Mouse (Mus musculus) embryo, embryonic 11 days (tissue): ENCODE measurements around the gene Zswim8.

Experiments
- DNase-seq: peaks from one replicate; pipeline ENCODE4 v3.0.0-alpha.2; 2015

Zswim8 gene

DNA sequence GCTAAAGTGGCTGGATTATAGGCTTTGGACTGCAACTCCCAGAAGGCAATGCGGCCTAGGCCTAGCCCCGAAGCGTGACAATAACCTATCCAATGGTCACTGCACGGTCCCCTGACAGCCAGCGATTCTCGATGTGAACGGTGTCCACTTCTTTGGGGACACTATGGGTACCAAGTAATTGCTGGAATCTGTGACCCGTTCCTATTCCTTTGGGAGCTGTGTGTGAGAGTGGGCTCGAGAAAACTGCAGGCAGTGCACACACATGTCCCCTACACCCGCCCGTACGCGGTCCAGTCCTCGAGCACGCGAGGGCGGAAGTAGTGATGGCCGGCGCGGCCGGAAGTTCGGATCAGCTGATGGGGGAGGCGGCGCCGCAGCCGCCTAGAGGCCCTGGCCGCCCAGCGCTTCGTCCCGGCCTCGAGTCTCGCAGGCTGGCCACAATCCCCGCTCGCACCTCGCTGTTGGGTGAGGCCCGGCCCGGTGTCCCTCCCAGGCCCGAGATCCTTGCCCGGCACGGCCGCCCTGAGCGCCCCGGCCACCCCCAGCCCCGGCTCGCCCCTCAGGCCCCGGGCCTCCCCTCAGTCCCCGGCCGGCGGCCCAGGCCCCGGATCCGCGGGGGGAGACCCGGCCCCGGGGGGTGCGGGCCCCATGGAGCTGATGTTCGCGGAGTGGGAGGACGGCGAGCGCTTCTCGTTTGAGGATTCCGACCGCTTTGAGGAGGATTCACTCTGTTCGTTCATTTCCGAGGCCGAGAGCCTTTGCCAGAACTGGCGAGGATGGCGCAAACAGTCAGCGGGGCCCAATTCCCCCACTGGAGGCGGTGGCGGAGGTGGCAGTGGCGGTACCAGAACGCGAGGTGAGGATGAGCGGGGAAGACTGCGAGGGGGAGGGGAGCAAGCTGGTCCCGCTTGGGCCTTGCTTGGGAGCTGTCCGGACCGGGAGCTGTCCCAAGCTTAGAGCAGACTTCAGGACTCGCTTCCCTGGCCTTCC is at the start of gene Zswim8:
TSS of gene Zswim8 (plus strand) at position 352 of the 990 bp plus-strand sequence.
- peak; percentile 96 for DNase-seq

DNA sequence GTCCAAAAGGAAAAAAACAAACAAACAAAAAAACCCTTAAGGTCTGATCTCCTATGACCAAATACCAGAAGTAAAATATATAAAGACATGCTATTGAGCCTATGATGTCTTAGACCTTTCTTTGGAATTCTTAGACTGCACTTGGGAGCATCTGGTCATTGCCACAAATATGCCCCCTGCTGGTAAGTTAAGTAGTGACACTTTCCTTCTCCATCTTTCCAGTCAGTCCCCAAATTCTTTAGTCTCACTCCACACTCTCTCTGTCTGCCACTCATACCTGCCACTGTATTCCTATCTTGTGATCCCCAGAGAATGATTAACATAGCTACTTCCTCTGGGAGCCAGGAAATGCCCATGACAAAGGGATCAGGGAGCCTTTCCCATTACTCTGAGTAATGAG is 49.0 kb upstream of the Zswim8 start:
- DNase-seq, result peak; percentile 68

DNA sequence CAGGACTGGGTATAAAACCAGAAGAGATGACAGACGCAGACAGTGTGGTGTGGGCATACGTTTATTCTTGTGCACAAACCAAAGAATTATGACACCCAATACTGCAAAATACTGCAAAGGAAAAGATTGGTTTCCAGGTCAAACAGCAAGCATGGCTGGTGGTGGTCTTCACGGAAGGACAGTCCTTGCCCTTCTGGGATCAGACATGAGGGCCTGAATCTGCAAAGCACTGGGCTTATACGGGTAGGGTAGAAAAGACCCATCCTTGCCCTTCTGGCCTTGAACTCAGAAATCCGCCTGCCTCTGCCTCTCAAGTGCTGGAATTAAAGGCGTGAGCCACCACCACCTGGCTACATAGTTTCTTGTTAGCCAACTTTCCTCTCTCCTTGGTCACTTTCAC is 48.5 kb upstream of the Zswim8 start:
- DNase-seq, result no peak

DNA sequence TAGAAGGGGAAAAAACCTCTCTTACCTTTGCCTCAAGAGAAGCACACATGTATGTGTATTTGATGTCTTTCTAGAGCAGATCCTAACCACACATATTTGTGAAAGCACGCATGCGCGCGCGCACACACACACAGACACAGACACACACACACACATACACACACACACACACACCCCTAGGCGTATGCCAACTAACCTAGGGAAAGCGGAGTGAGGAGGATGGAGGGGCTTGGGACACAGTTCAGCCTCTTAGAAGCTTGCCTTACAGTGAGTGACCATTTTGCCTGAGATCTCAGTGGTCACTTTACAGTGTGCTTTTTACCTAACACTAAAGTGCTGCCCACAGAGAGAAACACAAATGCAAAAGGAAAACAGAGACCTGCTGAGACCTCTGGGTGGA is 47.7 kb upstream of the Zswim8 start:
- DNase-seq, result no peak

DNA sequence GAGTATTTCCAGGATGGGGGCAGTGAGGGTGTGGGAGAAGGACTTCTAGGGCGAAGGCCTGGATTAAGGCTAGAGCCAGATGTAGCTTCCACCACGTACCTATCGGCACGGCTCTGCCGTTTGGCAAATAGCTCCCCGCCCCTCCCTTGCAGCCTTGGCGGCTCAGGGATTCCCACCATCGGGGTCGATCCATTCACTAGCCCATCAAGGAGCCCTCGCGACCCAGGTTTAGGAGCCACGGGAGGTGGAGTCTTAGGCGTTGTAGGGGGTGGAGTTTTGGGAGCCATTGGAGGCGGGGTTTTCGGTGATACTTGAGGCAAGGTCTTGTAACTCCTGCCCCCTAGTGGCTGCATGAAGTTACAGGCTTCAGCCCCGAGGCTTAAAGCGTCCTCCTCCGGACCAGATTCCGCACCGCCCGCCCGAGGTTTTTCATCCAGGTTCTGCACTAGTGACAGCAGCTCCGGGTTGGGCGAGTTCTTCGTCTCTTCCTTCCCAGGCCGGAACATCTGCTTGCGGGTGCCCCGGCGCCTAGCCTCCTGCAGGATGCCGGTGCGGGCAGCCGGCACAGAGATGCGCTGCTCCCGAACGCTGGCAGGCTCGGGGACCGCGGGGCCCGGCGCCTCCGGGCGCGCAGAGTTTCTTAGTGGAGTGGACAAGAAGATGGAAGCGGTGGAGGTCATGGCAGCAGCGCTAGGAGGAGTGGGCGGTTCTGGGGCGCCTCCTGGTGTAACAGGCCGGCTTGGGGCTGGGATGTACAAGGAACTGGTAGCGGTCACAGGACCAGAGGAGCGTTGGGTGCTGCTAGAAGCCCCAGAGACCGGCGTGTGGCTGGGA is 46.3 kb upstream of the Zswim8 start:
- DNase-seq, result peak; percentile 99

DNA sequence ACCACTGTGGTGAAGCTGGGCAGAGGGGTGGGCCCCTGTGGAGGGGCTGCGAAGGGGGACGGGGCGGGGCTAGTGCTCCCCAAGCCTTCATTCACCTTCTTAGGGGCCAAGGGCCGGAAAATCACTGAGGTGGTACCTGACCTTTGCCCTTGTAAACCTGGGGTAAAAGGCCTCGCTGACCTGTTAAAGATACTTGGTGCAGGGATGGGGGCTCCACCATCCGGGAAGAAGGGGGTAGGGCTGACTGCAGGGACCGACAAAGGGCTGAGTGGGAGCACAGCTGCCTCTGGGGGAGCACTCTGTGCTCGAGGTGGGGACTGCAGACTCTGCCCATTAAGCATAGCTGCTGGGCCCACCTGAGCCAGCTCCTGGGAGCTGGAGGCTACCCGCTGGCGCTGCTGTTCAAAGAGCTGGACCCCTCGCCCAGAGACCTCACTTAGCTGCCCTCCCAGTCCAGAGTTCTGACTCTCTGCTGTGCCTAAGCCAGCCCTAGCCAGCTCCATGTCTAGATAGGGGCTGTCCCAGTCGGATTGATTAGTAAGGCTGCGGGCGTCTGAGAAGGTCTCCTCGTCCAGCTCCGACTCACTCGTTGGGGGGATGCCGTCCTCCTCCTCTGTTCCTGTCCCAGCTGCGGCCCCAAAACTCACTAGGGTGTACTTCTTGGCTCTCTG is 45.6 kb upstream of the Zswim8 start:
- peak; percentile 47 for DNase-seq

DNA sequence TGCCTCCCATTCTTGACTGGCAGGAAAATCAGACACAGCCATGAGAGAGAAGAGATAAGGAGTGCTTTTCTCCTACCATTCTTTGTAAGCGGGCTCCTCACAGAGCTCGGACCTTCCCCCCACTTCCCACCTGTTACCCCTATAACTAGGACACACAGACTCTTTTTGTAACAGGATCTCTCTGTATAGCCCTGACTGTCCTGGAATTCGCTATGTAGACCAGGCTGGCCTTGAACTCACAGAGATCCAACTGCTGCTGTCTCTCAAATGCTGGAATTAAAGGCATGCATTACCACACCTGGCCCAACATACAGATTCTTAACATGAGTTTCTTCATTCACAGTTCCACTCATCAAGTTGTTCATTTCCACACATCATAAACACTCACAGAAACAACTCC is 44.6 kb upstream of the Zswim8 start:
- DNase-seq, result no peak

DNA sequence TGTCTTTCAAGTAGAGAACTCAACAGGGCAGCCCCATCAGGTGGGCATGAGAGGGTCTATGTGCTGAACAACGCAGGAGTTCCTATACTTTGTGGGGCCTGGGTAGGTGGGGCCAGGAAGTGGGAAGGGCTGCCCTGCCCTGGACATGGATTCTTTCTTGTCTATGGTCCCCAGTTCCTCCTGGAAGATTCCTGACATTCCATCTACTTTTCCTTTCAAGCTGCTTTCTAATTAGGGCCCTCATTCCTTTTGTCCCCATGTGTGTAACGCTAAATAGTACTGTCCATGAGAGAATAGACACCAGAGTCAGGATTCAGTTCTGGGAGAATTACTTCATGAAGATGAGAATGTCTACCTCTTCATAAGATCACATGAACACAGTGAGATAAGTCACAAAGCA is 43.8 kb upstream of the Zswim8 start:
- no peak for DNase-seq

DNA sequence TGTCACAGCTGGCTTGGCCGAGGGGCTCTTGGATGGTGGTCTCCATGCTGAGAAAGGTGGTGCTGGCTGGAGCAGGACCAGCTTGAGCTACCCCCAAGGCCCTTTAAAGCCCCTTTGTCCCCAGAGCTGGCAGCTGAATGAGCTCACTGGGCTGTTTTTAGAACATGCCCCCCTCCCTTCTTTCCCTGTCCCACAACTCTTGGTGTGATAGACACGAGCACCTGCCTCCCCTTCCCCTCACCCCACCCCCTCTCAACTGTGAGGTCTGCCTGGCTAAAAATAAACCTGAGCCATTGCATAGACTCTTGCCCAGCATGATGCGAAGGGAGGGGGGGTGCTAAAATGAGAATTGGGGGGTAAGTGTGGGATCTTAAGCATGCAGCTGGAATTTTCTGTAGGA is 42.9 kb upstream of the Zswim8 start:
- no peak for DNase-seq

DNA sequence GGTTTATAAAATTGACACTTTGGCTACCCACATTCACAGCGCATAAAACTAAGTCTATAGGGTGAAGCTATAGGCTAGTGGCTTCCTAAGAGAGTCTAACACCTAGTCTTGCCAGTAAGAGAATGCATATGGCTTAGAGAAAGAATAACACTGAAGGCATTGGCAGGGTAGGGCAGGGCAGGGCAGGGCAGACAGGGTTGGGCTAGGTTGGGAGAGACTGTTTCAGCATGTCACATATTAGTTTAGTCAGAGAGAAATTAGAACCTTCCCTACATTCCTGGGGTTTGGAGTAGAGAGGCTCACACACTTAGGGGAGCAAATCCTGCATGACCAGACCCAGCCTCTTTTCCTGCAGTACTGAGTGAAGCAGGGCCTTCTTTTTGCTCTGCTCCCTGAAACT is 39.9 kb upstream of the Zswim8 start:
- no peak for DNase-seq

DNA sequence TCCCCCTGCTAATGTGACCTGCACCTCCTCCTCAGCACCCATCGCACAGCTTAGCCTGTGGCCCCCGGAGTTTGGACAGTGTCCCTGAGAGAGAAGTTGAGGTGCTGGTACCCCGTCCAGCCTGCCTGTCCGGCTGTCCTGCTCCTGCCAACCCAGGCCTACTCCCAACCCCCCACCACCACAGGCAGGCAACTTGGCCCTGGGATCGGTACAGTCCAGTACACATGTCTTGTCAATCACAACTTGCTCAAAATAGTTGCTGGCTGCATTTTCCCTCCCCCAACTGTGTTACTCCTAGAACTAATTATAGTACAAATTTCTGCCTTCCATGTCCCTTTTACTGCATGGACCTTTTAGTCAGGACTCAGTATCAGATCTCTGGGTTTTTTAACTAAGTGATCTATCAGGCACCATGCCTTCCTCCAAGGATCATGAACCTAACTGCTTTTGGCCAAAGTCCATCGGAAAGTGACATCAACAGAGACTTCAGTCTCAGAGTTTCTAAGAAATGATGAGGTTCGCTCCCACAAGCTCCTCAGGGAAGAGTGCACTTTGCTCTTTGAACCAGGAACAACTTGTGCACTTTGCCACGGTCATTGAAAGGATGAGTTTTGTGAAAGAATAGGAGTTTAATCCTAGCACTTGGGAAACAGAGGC is 39.1 kb upstream of the Zswim8 start, which contains the start of gene Synpo2l:
TSS of gene Synpo2l (minus strand) at position 201 of the 657 bp plus-strand sequence.
- no peak for DNase-seq

DNA sequence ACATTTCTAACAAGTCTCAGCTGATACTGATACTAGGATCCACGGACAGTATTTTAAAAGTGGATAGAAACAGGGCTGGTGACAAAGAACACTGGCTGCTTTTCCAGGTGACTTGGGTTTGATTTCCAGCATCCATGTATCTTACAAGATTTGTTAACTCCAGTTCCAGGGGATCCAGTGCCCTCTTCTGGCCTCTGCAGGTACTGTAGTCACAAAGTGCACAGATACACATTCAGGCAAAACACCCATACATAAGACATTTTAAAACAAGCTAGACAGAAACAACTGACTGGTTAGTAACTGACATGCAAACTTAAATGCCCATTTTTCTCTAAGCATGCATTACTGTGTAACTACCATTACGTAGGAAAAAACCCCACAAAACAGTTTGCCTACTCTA is 34.4 kb upstream of the Zswim8 start:
- DNase-seq, result no peak

DNA sequence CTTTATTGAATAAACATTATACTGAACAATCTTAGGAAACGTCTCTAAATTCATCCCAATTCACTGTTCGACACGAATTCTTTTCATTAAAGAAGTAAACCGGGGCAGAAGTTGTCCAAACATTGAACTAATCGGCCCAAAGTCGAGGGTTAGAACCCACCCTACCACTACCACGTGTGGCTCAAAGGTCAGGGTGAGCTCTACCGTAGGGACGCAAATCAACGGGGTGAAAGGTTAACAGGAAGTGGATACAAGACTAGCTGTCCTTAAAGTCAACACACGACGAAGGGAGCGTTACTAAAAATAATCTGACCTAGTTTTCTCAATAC is 33.7 kb upstream of the Zswim8 start:
- DNase-seq, result no peak

DNA sequence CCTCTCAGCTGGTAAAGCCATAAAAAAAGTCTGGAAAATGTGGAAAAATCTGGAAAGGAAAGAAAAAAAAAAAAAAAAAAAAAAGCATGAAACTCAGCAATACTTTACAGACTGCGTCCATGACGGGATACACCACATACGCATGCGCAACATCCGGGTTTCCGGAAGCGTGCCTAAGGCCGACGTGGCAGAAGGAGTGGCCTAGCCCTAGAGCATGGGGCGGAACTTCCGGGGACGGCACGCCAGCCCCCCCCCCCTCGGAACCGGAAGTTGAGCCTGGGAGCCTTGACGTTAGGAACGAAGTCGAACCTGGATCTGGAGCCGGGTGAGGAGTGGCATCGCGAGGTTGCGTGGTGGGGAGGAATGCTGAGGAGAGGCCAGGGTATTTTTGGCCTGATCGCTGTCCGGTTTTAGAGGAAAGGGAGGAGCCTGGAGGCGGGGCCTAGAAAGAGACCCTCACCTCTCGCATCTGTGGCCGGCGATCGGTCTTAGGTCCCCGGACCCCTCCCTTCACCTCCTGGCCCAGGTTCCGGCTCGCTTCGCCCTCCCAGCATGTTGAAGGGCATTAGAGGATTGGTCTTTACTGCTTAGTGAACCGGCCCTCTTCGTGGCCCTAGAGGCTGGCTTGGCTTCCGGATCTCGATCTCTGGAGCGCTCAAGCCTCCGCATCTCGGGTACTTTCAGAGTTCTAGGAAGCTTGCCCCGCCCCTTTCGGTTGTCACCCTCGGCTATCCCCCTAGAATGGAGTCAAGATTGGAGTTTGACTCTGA is 33.1 kb upstream of the Zswim8 start, which contains the start of gene Sec24c:
TSS of gene Sec24c (plus strand) at position 245 of the 770 bp plus-strand sequence.
- DNase-seq, result peak; percentile 100

DNA sequence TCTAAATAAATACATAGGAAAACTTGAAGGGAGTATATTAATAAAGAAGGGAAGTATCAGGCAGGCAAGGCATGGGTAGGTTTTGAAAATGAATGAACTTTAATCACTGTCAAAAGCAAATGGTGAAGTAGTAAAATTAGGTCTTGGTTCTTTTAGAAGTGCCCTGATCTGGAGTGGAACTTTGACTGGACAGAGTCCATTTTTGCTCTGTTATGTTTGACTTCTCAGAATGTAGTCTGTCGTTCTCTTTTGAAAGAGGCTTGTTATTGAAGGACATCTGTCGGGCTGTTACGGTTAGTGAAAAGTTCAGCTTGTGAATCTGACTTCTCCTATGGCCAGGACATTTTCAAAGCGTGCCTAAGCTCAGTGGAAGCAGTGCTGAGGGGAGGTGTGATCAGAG is 29.4 kb upstream of the Zswim8 start:
- DNase-seq, result no peak

DNA sequence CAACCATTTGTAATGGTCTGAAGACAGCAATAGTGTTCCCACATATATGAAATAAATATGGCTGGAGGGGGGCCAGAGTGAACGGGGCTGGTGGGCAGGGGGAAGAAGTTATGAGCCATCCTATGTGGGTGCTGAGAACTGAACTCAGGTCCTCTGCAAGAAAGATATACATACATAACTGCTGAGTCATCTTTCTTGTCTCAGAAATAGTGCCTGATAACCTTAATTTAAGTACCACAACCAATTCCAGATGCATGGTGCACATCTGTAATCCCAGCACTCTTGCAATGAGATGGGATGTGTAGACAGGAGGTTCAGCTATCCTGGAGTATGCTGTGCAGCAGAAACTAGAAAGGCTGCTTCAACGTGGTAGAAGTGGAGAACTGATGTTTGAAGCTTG is 25.6 kb upstream of the Zswim8 start:
- DNase-seq, result no peak

DNA sequence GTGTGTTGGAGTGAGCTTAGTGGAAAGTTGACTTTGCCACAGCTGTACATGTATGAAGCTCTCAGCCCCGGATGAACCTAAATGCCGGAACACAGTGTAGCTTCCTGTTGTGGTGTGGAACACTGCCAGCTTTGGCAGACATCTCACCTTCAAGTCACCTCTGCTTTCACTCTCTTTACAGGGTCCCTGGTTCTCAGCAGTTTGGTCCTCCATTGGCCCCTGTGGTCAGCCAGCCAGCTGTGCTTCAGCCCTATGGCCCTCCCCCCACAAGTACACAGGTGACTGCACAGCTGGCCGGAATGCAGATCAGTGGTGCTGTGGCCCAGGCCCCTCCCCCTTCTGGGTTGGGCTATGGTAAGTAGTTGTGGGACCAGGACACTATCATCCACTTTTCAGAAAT is 24.9 kb upstream of the Zswim8 start:
- no peak for DNase-seq

DNA sequence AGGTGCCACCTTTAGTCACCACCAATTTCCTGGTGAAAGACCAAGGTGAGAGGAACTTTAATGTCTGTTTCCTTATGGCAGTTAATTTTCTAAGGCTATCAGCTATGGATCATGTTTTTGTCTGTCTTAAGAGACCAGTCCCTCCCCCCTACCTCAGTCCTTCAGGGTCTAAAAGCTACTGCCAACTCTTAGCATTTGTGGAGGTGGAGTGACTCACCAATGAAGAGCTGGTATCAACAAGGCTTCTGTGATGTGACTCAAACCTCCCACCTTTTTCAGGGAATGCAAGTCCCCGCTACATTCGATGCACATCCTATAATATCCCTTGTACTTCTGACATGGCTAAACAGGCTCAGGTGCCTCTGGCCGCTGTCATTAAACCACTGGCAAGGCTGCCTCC is 20.8 kb upstream of the Zswim8 start:
- DNase-seq, result no peak

DNA sequence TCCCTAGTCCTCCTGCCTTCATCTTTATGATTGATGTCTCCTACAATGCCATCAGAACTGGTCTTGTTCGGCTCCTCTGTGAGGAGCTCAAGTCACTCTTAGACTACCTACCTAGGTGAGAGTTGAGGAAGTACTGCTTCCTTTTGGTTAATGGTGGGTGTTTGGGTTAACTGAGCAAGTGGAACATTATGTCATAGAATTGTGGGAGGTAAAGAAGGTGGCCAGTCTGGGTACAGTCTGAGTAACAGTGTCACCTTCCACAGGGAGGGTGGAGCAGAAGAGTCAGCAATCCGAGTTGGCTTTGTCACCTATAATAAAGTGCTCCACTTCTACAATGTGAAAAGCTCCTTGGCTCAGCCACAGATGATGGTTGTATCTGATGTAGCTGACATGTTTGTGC is 18.3 kb upstream of the Zswim8 start:
- DNase-seq, result no peak

DNA sequence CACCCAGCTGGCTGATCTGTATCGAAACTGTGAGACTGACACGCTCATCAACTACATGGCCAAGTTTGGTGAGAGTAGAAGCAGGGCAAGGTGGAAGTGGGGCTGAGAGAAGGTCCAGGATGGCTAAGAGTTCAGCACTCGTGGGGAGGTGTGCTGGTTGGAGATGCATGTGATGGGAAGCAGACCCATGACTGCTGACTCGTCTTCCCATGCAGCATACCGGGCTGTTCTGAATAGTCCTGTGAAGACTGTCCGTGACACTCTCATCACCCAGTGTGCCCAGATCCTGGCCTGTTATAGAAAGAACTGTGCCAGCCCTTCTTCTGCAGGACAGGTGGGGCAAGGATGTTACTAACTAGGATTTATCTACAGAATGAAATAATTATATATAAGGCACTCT is 15.6 kb upstream of the Zswim8 start:
- no peak for DNase-seq

DNA sequence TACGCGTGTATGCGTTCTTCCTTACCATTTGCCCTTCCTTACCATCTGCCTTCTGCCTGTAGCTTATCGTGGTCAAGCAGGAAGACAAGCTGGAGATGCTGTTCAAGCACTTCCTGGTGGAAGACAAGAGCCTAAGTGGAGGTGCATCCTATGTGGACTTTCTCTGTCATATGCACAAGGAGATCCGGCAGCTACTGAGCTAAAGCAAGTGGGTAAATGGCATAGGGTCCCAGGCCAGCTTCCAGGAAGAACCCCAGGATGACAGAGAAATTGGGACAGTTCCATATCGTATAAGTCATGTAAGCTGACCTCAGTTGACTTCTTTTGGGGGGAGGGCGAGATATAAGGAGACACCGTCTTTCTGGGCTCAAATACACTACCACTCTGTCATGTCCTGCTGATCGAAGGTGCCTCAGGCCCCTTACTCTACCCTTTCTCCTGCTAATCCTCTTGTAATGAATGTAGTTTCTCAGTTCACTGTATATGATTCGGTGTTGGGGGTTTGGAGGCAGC is 13.7 kb upstream of the Zswim8 start:
- no peak for DNase-seq
